Mouse (Mus musculus): ENCODE results near the gene Cela1. TPM values are rescaled to one million over a fixed set of nuclear protein-coding genes. Genes with fewer than 3 reads are reported as not detected.

Cela1 gene
- total RNA-seq, 2 experiments from 2014 or later: 0.70 to 0.74 TPM

DNA sequence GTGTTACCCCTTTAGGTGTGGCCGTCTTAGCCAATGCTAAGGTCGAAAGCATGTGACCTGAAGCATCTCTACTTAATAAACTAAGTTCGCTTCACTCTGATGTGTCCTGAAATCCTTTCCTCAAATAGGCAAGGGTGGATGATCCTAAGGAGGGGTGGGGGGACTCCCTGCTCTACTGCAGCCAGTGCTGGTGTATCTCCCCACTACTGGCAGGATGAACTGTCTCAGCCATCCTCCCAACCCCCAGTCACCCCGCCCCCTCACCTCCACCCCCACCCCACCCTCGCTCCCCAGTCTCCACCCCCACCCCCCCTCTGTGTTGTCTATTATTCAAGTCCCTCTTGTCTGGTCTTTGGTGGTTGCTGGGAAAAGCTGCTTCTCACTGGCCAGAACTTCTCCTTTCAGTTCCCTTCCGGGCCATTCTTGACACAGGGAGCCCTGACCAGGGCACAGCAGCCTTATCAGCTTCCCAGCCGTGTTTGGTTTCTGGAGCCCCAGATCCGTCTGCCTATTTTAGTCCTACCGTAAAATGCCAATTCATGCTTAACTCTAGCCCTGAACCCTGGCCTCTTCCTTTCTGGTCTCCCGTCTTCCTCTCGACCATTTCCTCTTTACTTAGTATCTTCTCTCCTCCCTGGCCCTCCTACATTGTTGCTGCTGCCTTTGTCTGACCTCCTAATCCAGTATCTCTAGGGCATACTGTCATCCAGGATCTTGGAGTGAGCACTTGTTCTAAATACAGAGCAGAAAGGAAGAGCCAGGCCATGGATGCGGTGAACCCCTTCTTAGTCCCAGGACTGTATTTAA lies 13.9 kb downstream of the Cela1 start:
- DNase-seq (ENCODE audit: low spot score in 2 of 2): no peak

DNA sequence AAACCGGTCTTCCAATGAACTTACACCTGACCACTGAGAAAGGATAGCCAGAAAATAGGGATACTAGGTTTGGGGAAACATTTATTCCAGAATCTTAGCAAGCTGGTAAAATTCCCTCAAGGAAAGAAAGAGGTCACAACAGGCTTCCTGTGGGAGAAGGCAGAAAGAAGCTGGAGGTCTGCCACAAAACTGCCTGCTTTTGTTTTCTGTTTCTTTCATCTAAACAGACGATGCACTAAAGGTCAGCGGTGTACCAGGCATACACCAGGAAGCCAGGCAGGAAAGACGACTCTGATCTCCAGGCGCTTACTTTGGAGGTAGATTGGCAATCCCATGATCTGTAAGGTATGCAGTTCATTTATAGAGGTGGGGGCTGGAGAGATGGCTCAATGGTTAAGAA lies 16.9 kb downstream of the Cela1 start:
- DNase-seq (ENCODE audit: low spot score in 2 of 2): no peak

DNA sequence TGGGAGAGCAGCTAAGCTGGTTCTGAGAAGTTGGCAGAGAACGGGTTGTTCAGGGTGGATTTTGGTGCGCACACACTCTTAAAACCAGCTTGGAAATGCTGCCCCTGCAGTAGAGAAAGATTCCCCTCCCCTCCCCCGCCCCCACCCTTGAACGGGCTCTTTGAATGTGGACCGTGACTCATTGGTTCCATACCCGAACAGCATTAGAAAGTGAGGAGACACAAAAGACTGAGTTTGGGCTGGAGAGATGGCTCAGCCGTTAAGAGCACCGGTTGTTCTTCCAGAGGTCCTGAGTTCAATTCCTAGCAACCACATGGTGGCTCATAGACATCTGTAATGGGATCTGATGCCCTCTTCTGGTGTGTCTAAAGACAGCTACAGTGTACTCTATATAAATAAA lies 17.7 kb downstream of the Cela1 start:
- DNase-seq (ENCODE audit: low spot score in 2 of 2): no peak

DNA sequence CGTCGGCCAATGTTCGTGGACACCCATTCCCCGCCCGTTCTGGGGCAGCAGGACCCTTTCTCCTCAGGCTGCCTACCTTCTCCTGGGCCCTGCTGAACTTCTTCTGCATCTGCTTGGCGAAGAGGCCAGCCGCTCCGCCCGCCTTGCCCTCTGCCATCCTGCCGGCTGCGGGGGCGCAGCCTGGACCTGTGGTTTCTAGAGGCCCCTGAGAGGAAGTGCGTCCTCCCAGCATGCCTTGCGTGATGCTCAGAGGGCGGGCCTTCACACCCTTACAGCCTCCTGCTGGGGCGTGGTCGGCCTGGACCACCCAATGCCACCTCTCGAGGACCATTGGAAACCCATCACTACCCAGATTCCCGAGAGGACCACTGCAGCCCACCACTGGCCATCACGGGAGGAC lies 18.4 kb downstream of the Cela1 start, which contains the start of gene Bin2:
Gene Bin2, minus strand, starts transcription at position 217 of the 400 bp plus-strand sequence.
- peak in 1 of 2 experiments; percentile 30 for DNase-seq (ENCODE audit: low spot score in 2 of 2)

DNA sequence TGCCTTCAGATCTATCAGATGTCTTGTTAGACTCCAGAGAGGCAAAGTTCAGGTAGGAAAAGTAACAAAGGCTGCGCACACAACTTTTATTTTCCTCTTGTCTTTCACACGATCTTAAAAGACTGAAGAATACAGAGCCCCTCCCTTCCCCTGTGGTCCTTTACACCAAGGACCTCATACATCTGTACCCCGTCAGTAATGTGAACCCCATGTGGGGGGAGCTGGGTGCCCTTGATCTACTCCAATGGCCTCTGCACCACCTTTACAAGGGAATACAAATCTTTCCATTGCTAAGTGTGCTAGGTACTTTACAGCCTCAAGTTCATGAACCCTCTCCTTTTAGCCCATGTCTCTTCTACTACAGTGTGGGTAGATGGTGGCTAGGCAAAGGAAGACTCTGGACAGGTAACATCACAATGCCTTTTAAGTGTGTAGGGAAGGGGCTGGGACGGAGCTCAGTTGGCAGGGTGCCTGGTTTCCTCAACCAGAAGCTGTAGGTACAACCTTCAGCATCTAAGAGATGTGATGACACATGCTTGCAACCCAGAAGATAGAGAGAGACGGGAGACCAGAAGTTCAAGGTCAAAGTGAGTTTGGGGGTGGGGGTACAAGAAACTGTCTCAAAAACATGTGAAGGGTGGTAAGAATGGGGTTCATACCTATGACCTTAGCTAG lies 19.7 kb downstream of the Cela1 start:
- no peak for DNase-seq (ENCODE audit: low spot score in 2 of 2)

DNA sequence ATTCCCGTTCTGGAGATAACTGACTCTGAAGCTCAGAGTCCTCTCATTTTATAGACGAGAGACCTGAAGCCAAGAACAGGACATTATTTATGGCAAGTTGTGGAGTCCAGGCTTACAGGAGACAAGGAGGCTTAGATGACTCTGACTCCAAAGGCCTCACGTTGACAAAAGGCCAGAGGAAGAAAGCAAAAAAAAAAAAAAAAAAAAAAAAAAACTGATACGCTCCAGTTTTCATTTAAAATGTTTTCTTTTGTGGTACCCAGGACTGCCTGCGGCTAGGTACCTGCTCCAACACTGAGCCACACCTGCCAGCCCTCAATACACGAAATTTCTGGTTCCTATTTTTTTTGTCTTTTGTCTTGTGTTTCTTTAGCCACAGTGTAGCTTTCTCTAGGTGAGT lies 20.3 kb downstream of the Cela1 start:
- DNase-seq (ENCODE audit: low spot score in 2 of 2): no peak

DNA sequence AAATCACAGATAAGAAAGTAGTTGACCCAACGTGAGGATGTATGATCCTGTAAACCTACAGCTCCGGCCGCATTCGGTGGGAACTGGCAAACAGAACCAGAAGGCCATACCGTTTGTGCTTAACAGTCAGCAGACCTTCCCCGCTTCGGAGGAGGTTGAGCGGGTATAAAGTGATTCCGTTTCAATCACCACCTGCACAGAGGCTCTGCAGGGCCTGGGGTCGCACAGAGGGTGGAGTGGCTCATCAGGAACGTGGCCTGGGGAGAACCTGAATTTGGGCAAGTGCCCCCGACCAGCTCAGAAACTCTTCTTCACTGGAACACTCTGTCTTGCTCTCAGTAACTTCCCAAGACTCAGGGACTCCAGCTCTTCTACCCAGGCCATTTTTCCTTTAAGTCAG lies 20.9 kb downstream of the Cela1 start:
- no peak for DNase-seq (ENCODE audit: low spot score in 2 of 2)

DNA sequence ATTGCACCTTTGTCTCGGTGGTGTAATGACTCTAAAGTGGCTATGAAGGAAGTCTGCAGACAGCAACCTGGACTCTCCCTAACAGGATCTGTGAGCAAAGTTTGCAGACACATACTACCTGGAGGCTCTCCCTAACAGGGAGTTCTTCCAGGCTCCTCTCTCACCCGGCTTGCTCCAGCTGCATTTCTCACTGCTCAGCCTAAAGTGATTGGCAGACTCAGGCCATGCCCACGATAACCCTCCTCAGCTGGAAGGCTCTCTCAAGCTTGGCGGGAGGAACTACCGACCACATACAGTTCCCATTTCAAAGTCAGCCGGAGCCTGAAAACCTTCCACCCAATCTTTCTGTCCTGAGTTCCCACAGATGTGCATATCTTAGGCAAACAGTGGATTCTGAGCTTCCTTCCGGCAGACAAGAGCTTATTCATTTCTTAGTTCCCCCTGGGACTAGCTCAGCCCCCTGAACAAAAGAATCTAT lies 21.5 kb downstream of the Cela1 start:
- no peak for DNase-seq (ENCODE audit: low spot score in 2 of 2)

DNA sequence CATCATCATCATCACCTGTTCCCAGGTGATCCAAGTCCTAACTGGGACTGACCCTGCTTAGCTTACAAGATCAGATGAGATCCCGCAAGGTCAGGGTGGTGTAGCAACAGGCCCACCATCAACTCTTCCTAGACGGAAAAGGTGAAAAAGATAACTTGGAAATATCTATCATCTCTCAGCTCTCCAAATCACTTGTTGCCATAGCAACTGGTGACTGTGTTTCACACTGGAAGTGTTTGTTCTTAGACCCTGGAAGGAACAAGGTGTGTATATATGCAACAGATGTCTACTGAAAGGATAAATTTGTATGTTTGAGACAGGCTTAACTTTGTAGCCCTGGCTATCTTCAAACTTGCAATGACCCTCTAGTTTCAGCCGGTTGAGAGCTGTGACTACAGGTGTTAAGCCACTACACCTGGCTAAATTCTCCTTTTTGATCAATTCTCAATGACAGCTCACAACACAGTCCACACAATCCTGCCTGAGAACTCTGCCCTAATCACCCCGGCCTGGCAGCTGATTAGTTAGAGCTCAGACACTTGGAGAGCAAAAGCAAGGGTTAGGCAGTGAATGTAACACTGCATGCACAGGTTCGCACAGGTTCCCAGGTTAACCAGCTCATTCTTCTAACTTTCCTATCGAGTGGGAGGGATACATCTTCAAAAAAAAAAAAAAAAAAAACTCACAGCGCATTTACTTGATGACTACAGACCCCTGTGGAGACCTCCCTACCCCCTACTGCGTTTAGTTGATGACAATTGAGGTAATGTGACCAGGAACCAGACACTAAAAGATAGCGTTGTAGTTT lies 22.1 kb downstream of the Cela1 start:
- no peak for DNase-seq (ENCODE audit: low spot score in 2 of 2)

DNA sequence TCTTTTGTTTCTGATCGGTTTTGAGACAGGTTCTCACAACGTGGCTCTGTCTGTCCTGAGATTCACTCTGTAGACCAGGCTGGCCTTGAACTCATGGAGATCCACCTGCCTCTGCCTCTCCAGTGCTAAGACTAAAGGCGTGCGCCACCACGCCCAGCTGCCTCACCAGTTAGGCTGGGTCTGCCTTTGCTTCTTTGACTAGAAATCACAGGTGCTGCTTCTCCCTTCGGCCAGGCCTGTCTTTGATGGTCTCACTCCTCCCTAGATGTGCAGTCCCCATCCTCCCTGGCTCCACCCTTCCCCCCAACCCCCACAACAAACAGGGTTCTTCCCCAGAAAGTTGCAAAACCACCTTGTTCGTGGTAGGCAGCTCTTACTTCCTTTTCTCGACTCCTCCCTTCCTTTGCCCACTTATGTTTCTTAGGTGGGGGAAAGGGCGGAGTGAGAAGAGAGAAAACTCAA lies 22.9 kb downstream of the Cela1 start:
- no peak for DNase-seq (ENCODE audit: low spot score in 2 of 2)

DNA sequence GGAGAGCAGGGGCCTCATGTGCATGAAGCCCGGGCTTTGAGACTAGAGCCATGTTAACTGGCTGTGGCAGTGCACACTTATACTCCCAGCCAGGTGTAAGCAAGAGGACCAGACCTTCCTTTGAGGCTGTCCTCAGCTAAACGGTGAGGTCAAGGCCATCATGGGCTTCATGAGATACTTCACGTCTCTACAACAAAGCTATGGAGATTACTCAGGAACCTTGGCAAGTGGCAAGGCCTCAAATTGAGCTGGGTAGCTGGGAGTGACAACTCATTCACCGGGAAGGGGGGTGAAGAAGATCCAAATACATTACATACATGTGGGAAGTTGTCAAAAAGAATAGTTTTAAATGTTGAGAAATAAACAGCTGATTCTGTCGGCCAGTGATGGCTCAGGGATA lies 26.9 kb downstream of the Cela1 start:
- no peak for DNase-seq (ENCODE audit: low spot score in 2 of 2)

DNA sequence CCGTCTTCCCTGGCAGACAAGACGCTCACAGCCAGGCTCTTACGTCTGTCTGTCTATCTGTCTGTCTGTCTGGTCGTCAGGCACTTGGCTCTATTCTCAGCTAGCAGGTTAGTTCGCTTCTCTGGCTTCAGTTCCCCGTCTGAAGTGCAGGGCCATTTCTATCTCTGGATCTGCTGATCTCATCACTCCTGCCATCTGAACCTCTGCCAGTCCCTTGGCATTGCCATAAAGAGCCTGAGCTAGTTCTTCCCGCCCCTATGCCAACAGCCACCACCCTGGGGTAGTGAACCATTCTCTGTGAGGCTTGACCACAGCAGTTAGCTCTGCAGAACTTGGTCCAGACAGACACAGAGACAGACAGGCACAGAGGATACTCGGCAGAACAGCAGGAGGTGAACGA lies 27.4 kb downstream of the Cela1 start:
- no peak for DNase-seq (ENCODE audit: low spot score in 2 of 2)

DNA sequence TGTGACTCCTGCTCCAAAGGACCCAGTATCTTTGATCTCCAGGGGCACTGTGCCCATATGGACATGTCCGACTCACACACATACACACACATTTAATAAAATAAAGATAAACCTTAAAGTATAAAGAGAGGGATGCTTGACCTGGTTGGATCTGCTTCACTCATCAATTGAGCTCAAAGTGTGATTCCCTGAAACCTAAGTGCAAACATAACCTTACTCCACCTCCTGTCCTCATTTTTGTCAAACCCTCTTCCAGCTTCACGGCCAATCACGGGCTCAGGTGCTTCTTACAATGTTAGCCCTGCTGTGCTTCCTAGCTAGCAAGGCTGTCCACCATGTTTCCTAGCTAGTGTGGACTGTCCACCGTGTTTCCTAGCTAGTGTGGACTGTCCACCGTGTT lies 32.5 kb downstream of the Cela1 start:
- no peak for DNase-seq (ENCODE audit: low spot score in 2 of 2)

DNA sequence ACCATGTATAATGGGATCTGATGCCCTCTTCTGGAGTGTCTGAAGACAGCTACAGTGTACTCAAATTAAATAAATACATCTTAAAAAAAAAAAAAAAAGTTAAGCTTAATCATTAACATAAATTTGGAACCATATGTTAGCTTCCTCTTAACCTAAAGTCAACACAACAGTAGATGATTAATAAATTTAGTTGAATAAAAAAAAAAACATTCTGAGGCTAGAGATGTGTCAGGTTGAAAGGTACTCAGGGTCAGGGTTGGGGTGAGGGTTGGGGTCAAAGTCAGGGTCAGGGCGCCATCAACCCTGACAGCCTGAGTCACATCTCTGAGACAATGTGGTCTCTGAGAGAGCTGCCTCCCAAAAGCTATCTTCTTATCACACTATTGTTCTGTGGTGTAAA lies 33.5 kb downstream of the Cela1 start:
- no peak for DNase-seq (ENCODE audit: low spot score in 2 of 2)

DNA sequence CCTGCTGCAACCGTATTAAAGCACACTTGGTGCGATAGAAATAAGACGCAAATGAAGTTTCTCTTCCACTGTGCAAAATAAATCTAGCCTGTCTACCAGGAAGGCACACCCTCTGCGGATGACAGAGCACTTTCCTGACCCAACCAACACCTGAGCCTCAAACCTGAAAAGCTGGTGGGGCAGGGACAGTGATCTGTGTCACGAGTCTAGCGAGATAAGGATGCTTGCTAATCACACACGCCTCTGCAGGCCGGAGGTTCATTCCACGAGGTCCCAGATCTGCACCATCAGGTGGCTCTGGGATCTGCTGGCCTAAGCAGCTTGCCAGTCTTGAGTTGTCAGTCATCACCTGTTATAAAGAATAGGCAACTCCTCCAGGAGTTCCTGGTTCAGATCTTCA lies 36.1 kb downstream of the Cela1 start:
- no peak for DNase-seq (ENCODE audit: low spot score in 2 of 2)

DNA sequence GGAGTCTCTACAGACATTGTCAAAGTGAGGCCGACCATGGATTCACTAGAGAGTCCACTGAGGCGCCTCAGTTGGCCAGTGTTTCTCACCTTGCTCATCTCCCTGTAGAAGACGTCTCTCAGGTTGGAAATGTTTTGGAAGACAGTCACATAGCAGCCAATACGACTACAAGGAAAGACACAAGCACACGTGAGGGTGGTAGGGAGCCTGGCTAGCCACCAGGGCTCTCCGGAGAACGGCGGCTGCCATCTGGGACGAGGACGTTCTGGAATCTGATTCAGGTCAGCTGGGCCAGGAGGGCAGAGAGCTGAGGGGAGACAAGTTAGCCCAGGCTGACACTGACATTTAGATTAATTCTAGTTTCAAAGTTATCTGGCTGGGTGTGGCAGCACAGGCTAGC lies 37.6 kb downstream of the Cela1 start:
- DNase-seq (ENCODE audit: low spot score in 2 of 2): no peak

DNA sequence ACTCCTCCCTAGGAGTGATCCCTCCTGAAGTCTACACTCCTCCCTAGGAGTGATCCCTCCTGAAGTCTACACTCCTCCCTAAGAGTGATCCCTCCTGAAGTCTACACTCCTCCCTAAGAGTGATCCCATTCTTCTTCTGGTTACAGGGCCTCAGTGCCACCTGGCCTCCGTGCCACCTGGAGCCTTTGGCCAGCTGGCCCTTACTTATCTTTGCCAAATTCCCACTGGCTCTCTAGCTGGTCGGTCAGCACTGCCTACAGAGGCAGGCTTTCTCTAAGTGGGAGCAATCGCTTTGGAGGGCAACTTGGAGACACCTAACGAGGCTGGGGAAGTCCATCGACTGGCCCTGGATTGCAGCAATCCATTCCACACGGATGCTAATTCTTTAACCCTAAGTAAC lies 41.6 kb downstream of the Cela1 start:
- DNase-seq (ENCODE audit: low spot score in 2 of 2): no peak

DNA sequence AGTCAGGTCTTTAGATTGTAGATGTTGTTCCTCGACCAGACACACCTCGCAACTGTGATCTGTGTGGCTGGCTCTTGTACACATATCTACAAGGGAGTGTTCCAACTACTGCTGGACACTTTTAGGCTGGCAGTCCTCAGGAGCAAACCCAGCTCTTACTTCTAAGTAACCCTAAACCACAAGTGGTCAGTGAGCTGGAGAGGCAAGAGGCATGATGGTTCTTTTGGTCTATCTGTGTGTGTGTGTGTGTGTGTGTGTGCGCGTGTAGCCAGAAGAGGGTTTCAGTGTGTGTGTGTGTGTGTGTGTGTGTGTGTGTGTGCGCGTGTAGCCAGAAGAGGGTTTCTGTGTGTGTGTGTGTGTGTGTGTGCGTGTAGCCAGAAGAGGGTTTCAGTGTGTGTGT lies 45.3 kb downstream of the Cela1 start:
- DNase-seq (ENCODE audit: low spot score in 2 of 2): no peak

DNA sequence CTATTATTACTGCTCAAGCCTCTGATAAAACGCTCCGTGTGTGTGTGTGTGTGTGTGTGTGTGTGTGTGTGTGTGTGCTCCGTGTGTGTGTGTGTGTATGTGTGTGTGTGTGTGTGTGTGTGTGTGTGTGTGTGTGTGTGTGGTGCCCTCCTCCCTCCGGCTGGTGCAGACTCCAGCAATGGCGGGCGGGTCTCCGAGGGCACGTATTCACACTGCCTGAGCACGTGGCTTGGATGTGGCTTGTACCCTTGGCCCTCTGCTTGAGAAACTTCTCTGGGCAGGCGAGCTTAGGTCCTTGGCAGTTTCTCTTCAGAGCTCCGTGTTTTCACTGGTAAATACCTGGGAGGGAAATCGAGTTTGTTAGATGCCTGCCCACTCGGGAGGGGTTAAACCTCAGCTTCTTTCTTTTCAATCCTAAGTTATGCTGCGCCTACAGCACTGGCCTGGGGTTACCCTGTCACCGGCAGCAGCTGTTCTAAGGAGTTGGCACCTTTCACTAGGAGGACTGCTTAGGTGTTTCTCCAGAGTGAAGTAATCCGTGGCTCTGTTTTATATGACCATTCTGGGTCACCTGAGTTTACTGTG lies 46.4 kb downstream of the Cela1 start:
- no peak for DNase-seq (ENCODE audit: low spot score in 2 of 2)

DNA sequence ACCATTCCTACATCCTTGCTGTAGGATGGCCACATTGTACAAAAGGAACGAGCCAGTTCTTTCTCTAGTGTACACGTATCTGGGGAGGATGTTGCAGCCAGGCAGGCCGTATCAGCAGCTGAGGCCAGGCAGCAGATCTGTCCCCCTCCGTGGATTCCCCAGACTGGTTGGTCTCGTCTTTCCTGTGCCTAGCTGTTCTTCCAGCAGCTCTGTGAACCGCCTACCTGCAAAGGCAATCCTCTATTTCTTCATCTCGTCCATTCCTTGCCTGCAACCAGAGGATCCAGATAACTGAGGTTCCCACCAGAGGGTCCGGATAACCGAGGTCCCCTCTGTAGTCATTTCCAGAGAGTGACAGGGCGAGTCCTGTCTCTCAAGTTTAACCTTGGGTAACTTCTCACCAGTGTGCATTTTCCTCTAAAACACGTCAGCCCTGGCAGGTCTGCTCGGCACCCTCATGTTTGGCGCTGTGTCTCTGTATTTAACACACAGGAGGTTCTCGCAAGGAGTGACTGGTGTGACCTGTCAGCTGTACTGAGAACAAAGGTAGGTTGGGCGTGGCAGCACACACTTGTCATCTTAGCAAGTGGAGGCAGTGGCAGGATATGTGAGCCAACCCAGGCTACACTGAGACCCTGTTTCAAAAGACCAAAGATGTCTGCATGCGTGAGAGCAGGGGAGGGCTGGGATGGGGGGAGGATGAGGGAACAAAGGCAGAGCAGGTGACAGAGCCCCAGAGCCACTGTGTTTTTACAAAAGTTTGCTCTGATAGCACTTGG lies 47.6 kb downstream of the Cela1 start:
- no peak for DNase-seq (ENCODE audit: low spot score in 2 of 2)

DNA sequence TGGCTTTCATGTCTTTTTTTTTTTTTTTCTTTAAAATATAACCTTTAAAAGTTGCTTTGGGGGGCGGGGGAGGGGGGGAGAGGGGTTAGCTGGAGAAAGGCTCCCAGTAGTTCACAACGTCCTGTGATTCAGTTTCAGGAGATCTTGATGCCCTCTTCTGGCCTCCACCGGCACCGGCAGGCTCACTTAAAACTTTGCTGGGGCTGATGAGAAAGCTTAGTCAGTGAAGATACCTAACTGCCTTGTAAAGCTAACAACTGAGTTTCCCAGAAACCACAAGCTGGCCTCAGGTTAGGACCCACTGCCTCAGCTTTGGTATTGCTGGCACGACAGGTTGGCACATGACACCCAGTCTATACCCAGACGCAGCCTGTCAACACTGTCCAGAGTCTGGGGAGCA lies 50.1 kb downstream of the Cela1 start:
- peak in 1 of 2 experiments; percentile 23 for DNase-seq (ENCODE audit: low spot score in 2 of 2)
